18 mouse cellular contexts compared by ENCODE assay signal in the genomic region with DNA sequence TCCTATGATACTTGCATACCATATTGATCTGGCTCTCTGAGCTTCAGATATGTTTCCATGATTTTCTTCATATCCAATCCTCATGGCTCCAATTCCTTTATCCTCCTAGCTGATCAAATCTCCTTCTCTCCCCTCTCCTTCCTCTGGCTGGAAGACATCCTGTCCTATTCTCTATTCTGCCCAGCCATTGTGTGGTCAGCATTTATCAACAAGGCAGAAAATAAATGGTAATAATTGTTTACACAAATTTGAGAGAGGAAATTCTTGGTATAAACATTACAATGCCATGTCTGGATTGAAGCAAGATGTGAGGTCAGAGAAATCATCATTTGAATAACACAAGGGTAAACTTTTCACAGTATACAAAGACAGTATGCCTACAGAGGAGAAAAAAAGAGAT.
"Had no signal": no experiment of that assay in that cellular context is flagged by ENCODE, and none has a peak within 500 bp of the region (broad histone marks: within the 10 kb centered on the region; RNA-seq: fewer than 3 reads in every experiment).

No protein-coding gene starts in this region.

- H3K9ac ChIP-seq: limb, embryonic 15.5 days; liver, embryonic 12.5 days; liver, embryonic 14.5 days; midbrain, embryonic 12.5 days; neural tube, embryonic 13.5 days; neural tube, embryonic 15.5 days had no signal

- DNase-seq: midbrain, embryonic 14.5 days; retina, postnatal 1 day; right cerebral cortex, adult 18-20 months; right cerebral cortex, postnatal 25 days; right cerebral cortex, postnatal 4 days; spleen, adult 18-20 months; thymus, adult 18-20 months; thymus, postnatal 14 days; thymus, postnatal 36 days had no signal

- ATAC-seq: liver, embryonic 12.5 days; midbrain, embryonic 16.5 days had no signal

- H3K4me3 ChIP-seq: limb, embryonic 15.5 days; liver, embryonic 12.5 days; midbrain, embryonic 10.5 days; midbrain, embryonic 12.5 days; myocyte; neural tube, embryonic 13.5 days; neural tube, embryonic 15.5 days had no signal

- H3K27ac ChIP-seq: limb, embryonic 15.5 days; liver, embryonic 12.5 days; liver, embryonic 14.5 days; midbrain, embryonic 10.5 days; midbrain, embryonic 12.5 days; neural tube, embryonic 13.5 days; neural tube, embryonic 15.5 days had no signal

- H3K4me1 ChIP-seq: limb, embryonic 15.5 days; liver, embryonic 12.5 days; midbrain, embryonic 10.5 days; midbrain, embryonic 12.5 days; neural tube, embryonic 13.5 days; neural tube, embryonic 15.5 days had no signal

- H3K4me2 ChIP-seq: limb, embryonic 15.5 days; liver, embryonic 12.5 days; midbrain, embryonic 12.5 days; neural tube, embryonic 13.5 days; neural tube, embryonic 15.5 days had no signal

- H3K27me3 ChIP-seq: limb, embryonic 15.5 days; liver, embryonic 12.5 days; midbrain, embryonic 12.5 days; neural tube, embryonic 13.5 days; neural tube, embryonic 15.5 days had no signal

- H3K9me3 ChIP-seq: limb, embryonic 15.5 days; liver, embryonic 12.5 days; midbrain, embryonic 10.5 days; midbrain, embryonic 12.5 days; neural tube, embryonic 13.5 days; neural tube, embryonic 15.5 days had no signal

- H3K36me3 ChIP-seq: limb, embryonic 15.5 days; liver, embryonic 12.5 days; midbrain, embryonic 10.5 days; midbrain, embryonic 12.5 days; neural tube, embryonic 13.5 days; neural tube, embryonic 15.5 days had no signal
